Mouse (Mus musculus): Measurements from ENCODE around the gene Pigk. TPM values are rescaled to one million over a fixed set of nuclear protein-coding genes. Genes with fewer than 3 reads are reported as not detected.

Pigk gene
- total RNA-seq, 2 experiments from 2014 or later, result 16.6 to 23.0 TPM

- intact Hi-C loops (cut with DNase I), result no loop called here
- DNase-seq, result no peak
- no peak overlapping the region for H3K4me3 ChIP-seq
- no peak for TF ChIP-seq CTCF (IDR thresholded peaks at IDR 0.05)
- H3K27ac ChIP-seq, result no peak overlapping the region
These were observed 238.0 kb downstream of the Pigk start for GRCm38 (mm10) chr3:152951634-152952545.

- TF ChIP-seq CTCF (IDR thresholded peaks at IDR 0.05), result no peak
- no peak for DNase-seq
- no peak overlapping the region for H3K27ac ChIP-seq
- intact Hi-C loops (cut with DNase I), result loop anchor here (5.0 kb wide), 1 partner anchor 174 kb away; no protein-coding TSS in a partner anchor
- no peak overlapping the region for H3K4me3 ChIP-seq
These were observed 242.1 kb downstream of the Pigk start for GRCm38 (mm10) chr3:152956038-152956437.

- no peak overlapping the region for H3K4me3 ChIP-seq
- no peak overlapping the region for H3K27ac ChIP-seq
- intact Hi-C loops (cut with DNase I), result loop anchor here (5.0 kb wide), 1 partner anchor 174 kb away; no protein-coding TSS in a partner anchor
- no peak for TF ChIP-seq CTCF (IDR thresholded peaks at IDR 0.05)
- no peak for DNase-seq
These were observed 242.9 kb downstream of the Pigk start for GRCm38 (mm10) chr3:152956771-152957170.

- peak; percentile 35 for DNase-seq
- peak; percentile 75 for TF ChIP-seq CTCF (IDR thresholded peaks at IDR 0.05)
- Histone ChIP-seq H3K27ac (no peak overlapping the region), H3K4me3 (no peak overlapping the region)
- intact Hi-C loops (cut with DNase I), result loop anchor here (5.0 kb wide), 1 partner anchor 176 kb away; no protein-coding TSS in a partner anchor
These were observed 244.7 kb downstream of the Pigk start for GRCm38 (mm10) chr3:152958358-152959150.

DNA sequence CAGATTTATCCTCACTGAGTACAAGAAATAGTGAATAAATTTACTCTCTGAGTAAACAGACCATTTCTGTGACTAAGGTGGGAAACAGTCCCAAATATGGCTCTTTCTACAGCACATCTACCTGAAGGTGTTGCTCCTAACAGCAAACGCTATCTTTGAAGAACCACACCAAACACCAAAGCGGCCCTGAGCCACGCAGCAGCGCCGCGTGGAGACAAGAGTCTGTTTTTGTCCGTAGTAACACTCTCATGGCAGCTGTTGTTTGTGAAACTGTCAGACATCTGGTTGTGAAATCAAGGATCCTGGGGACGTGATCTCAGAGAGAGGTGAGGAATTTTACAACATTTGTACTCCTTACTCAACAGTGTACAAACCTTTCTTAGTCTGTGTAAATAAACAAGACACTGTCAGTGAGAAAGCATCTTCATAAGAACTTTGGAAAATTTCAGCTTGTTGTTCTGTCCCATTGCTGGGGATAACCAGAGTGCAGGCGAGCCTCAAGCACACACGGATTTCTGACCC is 248.0 kb downstream of the Pigk start:
- Histone ChIP-seq H3K4me3 (no peak overlapping the region), H3K27ac (no peak overlapping the region)
- no peak for DNase-seq
- intact Hi-C loops (cut with DNase I), result no loop called here
- TF ChIP-seq CTCF (IDR thresholded peaks at IDR 0.05), result no peak

- DNase-seq, result no peak
- no peak overlapping the region for H3K27ac ChIP-seq
- no peak for TF ChIP-seq CTCF (IDR thresholded peaks at IDR 0.05)
- H3K4me3 ChIP-seq, result no peak overlapping the region
- intact Hi-C loops (cut with DNase I), result no loop called here
These were observed 256.0 kb downstream of the Pigk start for GRCm38 (mm10) chr3:152969774-152970347.

- DNase-seq, result no peak
- Histone ChIP-seq H3K4me3 (no peak overlapping the region), H3K27ac (no peak overlapping the region)
- TF ChIP-seq CTCF (IDR thresholded peaks at IDR 0.05), result no peak
- intact Hi-C loops (cut with DNase I), result no loop called here
These were observed 257.5 kb downstream of the Pigk start for GRCm38 (mm10) chr3:152971373-152971772.

- no peak for DNase-seq
- Histone ChIP-seq H3K27ac (no peak overlapping the region), H3K4me3 (no peak overlapping the region)
- intact Hi-C loops (cut with DNase I), result no loop called here
- TF ChIP-seq CTCF (IDR thresholded peaks at IDR 0.05), result no peak
These were observed 265.7 kb downstream of the Pigk start for GRCm38 (mm10) chr3:152979481-152980092.

- Histone ChIP-seq H3K4me3 (peak overlapping the region; percentile 44; the same call in 1 of the 2 replicates), H3K27ac (no peak overlapping the region)
- intact Hi-C loops (cut with DNase I), result no loop called here
- TF ChIP-seq CTCF (IDR thresholded peaks at IDR 0.05), result no peak
- DNase-seq, result peak; percentile 47
These were observed 266.5 kb downstream of the Pigk start for GRCm38 (mm10) chr3:152980431-152980830.

GRCm38 (mm10) chr3:152980978-152981974 is 267.4 kb downstream of the Pigk start:
- no peak for TF ChIP-seq CTCF (IDR thresholded peaks at IDR 0.05)
- Histone ChIP-seq H3K4me3 (peak overlapping the region; percentile 44), H3K27ac (no peak overlapping the region)
- intact Hi-C loops (cut with DNase I), result no loop called here
- DNase-seq, result no peak

DNA sequence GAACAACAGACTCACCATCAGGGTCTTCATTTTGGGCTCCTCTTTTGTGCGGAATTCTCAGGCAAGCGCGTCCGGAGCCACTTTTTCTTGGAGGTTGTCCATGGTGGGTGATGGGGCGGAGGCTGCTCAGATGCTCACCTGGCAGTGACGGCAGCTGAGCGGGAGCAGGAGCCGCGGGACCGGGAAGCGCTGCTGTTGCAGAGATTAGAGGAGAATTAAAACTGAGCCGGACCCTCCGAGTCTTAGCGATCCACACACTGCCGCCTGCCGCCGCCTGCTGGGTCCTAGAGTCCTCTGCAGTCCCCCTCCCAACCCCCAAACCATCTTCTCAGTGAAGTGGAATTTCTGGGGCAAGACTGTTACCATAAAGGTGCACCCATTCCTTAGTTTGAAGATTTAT is 268.1 kb downstream of the Pigk start, which contains the start of gene St6galnac5:
TSS of gene St6galnac5 (minus strand) at position 259 of the 400 bp plus-strand sequence.
- DNase-seq, result no peak
- no peak within 1 kb of the TSS for H3K27ac ChIP-seq
- intact Hi-C loops (cut with DNase I), result no loop called here
- TF ChIP-seq CTCF (IDR thresholded peaks at IDR 0.05), result no peak
- peak within 1 kb of the TSS; percentile 44 for H3K4me3 ChIP-seq
